Mouse (Mus musculus) right cerebral cortex, postnatal 36 days (tissue): ENCODE measurements around the gene Phldb3.
"Not testable (repeated sequence)": the region's sequence is repeated elsewhere in the genome, so short reads cannot be mapped to it uniquely, and the experiment has no call there.

Experiments
- DNase-seq, 2 experiments: peaks; one replicate each; pipeline ENCODE4 v3.0.0; 2022; ENCODE audit warnings: low spot score in 2 of 2, mixed read lengths in 1 of 2

The Phldb3 gene

GRCm38 (mm10) chr7:24594309-24594803, 16.2 kb upstream of the Phldb3 start:
- no peak for DNase-seq

GRCm38 (mm10) chr7:24595464-24595863, 15.1 kb upstream of the Phldb3 start:
- no peak for DNase-seq

DNA sequence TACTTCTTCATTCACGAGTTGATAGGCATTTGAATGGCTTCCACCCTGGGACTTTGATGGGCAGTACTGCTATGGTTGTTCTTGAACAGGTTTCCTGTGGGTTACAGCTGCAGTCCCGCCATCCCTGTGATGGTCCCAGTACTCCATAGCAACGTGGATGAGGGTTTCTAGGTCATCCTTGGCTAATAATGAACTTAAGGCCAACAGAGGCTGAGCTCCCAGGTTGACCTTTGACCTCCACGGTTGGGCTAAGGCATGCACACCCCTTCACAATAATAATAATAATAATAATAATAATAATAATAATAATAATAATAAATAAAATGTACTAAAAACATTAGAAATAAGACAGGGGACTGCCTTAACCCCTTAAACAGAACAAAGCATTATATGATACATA, 12.4 kb upstream of the Phldb3 start:
- DNase-seq: no peak

DNA sequence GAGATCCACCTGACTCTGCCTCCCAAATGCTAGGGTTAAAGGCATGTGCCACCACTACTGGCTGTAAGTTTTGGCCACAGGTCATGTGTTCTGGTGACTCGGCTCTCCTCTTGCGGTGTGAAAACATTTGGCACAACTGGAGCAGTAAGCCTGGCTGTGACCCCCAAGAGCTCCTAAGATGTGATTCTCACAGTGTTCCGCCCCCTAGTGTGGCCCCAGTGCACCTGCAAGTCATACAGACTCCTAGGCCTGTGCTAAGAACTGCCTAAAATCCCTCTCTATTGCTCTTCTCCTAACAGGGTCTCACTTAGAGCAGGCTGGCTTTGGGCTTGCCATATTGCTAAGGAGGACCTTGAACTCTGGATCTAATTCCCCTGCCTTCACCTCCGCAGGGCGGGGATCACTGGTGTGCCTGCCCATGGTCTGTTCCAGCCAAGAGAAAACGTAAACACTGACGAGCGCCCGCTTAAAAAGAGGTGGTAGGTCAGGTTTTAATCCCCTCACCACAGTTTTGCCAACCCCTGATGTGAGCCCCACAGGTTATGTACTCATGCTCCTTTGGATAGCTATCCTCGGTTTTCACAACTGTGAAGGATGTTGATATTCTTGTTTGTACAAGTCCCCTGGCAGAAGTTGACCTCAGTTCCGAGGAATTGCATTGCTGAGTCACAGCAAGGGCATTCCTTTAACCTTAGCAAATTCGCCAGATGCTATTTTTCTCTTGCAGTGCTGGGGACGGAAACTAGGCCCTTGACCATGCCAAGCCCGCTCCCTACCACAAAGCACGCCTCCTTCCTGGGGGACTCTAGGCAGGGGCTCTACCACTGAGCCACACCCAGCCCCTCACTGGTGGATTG, 11.1 kb upstream of the Phldb3 start:
- no peak for DNase-seq

- peak; percentile 92 to 93 for DNase-seq
These were observed 9.5 kb upstream of the Phldb3 start for GRCm38 (mm10) chr7:24600941-24601597.

DNA sequence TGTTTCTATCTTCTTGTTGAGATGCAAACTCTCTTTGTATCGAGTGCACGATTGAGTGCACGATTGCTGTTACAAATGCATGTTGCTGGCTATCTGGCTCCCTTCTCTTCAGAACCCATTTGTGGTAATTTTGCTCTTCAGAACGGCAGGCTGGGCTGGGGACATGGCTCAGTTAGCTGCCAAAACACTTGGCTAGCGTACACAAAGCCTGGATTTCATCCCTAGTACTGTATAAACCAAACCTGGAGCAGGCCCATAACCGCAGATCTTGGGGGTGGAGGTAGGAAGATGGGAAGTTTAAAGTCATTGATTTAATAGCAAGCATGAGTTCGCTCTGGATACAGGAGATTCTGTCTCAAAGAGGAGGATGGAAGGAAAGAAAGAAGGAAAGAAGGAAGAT, 5.0 kb upstream of the Phldb3 start:
- DNase-seq: no peak

DNA sequence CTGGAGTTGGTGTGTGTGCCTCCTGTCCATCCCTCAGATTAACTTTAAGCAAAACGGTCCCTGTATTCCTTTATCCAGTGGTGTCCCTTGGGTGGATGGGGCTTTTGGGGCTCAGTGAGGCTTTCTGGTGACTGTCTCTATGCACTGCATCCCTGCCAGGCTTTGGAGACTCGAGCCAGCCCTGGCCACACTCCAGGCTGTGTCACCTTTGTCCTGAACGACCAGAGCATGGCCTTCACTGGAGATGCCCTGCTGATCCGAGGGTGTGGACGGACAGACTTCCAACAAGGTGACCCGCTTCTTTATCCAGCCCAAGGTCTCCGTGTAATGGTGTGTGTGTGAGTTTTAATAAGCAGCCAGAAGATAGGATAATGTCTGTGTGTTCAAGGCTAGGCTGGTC, 4.5 kb upstream of the Phldb3 start:
- no peak for DNase-seq

DNA sequence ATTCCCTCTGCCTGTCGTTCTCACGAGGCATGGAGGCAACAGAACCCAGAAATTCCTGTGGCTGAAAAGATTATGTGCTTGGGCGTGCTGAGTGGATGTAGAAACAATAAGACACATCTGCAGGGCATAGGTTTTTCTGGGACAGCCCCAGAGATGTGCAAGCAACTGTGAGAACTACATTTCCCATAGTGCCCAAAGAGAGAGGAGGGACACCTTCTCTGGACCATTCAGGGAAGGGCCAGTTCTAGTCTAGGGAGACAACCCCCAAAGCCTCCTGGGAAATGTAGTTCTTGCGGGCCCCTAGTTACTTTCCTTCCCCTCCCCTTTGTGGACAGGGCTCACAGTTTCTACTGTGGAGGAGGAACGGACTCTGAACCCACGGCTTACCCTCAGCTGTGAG, 2.5 kb upstream of the Phldb3 start:
- DNase-seq: no peak

DNA sequence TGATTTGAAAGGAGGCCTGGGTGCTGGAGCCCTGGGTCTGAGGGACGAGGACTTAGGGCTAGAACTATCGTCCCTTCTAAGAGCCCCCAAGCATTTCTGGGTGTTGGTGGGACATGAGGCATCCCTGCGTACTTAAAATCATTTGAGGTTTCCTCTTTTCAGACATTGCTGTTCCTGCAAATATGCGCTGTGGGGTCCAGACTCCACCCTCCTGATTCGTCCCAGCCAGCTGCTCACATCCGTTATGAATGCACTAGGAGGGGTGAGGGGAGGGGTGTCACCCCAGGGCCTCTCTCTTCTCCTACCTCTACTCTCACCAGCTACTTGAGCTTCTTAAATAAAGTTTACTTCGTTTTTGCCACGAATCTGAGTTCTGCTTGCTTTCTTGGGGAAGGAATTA, 2.0 kb upstream of the Phldb3 start:
- DNase-seq: no peak

DNA sequence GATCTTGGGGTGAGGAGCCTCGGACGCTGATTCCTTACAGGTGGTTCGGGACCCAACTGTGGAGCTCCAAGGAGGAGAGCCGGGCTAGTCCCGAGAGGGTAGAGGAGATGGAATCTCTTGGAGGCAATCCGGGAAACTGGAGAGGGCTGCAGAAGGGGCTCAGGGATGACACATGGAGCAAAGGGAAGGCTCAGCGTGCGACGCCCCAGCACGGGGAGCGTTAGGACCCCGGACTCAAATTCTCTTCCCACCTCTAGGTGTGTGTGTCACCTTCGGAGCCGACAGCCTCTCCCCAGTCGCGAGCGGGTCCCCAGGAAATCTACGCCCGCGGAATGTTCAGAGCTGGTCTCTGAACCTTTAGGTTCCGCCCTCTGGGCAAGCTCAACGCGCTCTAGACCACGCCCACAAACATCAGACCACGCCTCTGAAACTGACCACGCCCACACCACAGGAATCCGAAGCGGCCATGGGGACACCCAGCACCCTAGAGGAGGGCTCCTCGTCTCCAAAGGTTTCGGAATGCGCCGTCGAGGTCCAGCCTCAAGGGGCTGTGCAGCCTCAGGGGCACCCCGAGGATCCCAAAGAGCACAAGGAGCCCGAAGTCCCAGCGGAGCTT, 424 bp downstream of the Phldb3 start:
- no peak for DNase-seq

DNA sequence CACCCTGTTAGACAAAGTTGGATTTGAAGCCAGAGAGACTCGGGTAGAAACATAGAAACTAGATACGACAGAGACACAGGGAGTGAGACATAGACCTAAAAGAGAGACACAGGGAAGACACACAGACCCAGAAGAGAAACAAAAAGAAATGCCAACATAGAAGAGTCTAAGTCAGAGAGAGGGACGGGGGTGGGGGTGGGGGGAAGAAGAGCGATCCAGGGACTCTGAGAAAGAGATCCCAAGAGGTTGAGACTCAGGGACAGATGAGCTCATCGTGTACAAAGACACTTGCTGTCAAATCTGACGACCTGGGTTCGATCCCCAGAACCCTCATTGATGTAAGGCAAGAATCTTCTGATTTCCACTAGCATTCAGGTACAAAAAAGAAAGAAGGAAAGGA, 1.1 kb downstream of the Phldb3 start:
- DNase-seq: no peak

GRCm38 (mm10) chr7:24612308-24612910, 1.8 kb downstream of the Phldb3 start:
- no peak for DNase-seq

DNA sequence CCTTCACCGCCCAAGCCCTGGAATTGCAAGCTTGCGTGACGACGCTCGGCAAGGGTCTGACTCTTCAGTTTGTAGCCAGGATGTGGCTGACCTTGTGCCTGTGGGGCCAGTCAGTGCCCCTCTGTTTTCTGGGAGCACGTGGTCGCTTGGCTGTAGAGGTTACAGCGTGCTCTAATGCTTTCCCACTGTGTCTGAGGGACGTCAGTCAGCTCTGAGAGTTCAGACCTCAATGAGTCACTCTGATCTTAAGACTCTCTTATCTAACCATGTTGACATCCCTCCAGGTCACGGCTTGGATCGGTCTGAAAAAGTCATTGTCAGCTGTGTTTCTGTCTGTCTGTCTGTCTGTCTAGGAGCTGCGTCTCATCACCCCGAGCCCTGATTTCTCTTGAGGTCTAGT, 4.3 kb downstream of the Phldb3 start:
- no peak for DNase-seq

DNA sequence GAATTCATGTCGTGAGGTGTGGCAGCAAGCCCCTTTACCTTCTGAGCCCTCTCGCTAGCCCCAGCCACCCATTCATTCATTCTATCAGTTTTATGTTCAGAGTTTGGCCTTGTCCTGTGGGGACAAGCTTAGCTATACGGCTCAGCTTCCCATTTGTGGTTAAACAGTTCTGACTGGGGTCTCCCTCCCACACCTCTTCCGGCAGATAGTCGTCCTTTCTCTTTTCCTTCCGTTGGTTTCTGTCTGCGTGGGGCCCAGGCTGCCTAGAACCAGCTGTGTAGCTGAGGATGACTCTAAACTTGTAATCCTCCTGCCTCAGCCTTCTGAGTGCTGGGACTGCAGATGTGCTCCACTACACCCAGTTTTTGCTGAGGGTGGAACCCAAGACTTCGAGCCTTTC, 7.2 kb downstream of the Phldb3 start:
- DNase-seq: no peak

DNA sequence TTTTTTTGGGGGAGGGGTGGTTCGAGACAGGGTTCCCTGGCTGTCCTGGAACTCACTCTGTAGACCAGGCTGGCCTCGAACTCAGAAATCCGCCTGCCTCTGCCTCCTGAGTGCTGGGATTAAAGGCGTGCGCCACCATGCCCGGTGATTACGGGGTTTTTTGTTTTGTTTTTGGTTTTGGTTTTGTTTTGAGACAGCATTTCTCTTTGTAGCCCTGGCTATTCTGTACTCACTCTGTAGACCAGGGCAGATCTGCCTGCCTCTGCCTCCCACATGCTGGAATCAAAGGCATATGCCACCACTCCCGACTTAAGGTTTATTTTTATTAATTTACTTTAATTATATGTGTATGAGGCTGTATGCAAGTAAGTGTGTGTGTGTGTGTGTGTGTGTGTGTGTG, 7.8 kb downstream of the Phldb3 start:
- not testable (repeated sequence) for DNase-seq

DNA sequence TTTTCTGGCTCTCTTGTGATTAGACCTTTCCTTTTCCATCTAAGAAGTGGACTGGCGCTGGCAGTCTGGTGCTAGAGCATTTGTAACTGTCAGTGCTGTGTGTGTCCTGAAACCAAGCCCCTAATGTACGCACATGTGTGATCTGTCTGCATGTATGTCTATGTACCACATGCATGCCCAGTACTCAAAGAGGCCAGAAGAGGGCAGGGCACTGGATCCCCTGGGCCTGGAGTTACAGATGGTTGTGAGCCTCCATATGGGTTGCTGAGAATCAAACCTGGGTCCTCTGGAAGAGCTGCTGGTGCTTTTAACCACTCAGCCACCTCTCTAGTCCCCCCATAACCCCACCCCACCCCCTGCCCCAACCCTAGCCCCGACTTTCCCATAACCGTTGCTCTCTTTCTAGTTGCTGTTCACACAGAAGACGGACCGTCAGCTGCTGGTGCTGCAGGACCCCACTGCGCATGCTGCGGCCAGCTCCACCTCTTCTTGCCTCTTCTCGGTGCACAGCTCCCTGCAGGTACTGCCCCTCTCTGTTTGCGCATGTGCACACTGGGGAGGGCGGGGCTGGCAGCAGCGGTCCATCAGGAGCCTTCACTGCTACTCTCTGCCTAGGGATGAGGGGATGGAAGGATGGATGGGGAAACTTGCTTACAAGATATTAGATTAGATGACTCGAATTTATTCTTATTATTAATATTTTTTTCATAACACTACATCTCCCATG, 9.3 kb downstream of the Phldb3 start:
- no peak for DNase-seq

GRCm38 (mm10) chr7:24621193-24621592, 10.6 kb downstream of the Phldb3 start:
- DNase-seq: no peak

- DNase-seq: no peak
These were observed 12.4 kb downstream of the Phldb3 start for GRCm38 (mm10) chr7:24622967-24623366.

- no peak for DNase-seq
These were observed 18.4 kb downstream of the Phldb3 start for GRCm38 (mm10) chr7:24628685-24629610.

- no peak for DNase-seq
These were observed 19.1 kb downstream of the Phldb3 start for GRCm38 (mm10) chr7:24629672-24630071.
